Mouse (Mus musculus) regulatory T cell (primary cell): Measurements from ENCODE around the gene Olfr1152.

Experiments
- in situ Hi-C: fragments of 300-600 bp; cut with MboI, MseI; formaldehyde crosslinking; loops from one replicate; pipeline ENCODE4 v1.15.1; 2025; ENCODE audit warnings: high pct_unique_total_duplicates

The Olfr1152 gene

GRCm38 (mm10) chr2:87866192-87866591 is at the start of gene Olfr1152:
Gene Olfr1152 (plus strand): TSS chr2:87866492.
- in situ Hi-C loops, result no loop called here

DNA sequence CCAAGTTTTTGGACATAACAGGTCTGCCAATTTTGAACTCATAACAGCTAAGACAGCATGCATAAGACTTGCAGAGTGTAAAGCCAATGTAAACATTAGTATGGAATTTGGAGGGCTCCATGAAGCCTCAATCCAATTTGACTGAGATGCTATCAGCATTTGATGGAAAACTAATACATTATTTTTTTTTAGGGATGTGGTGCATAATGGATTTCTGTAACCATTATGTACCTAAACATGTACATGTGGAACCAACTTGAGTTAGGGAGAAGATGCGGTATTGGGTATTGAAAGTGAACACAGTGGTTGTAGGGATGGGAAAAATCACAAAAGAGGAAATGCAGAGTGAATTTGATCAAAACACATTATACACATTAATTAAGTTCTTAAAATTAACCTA is 36.1 kb upstream of the Olfr1152 start, which contains the start of gene Olfr1148:
Gene Olfr1148 (plus strand): TSS at position 301 of the 400 bp plus-strand sequence.
- in situ Hi-C loops, result no loop called here

DNA sequence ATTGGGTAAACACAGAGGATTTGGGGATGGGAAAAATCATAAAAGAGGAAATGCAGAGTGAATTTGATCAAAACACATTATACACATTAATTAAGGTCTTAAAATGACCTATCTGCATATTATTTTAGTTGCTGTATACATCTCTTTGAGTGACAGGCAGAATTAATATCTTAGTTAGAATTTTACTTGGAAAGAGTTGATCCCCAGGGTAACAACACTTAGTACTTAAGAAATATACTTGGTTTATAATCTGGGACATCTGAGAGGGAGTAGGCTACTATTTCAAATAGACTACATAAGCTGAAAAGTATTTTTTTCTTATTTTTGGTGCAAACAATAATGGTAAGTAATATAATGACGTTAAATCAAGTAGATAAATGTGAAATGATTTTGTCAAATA is 22.6 kb upstream of the Olfr1152 start, which contains the start of gene Olfr1150-ps1:
Gene Olfr1150-ps1 (plus strand): TSS at position 301 of the 400 bp plus-strand sequence.
- in situ Hi-C loops, result no loop called here

DNA sequence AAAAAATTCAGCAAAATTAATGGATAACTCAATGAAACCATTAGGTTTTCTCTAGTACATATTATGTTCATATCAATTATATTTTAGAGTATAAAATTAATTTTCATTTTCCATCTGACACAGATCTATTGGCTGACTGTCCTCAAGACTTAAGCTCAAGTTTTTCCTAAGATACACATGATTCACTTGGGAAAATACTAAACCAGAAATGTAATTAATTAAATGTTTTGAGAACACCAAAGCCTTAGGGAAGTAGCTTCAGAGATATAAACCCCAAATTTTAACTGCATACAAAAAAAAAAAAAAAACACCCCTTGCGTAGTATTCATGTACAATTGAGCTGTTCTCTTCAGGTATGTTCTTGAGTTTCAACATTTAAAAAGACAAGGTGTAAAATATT is 10.7 kb upstream of the Olfr1152 start, which contains the start of gene Olfr1151:
Gene Olfr1151 (plus strand): TSS at position 301 of the 400 bp plus-strand sequence.
- in situ Hi-C loops, result no loop called here

DNA sequence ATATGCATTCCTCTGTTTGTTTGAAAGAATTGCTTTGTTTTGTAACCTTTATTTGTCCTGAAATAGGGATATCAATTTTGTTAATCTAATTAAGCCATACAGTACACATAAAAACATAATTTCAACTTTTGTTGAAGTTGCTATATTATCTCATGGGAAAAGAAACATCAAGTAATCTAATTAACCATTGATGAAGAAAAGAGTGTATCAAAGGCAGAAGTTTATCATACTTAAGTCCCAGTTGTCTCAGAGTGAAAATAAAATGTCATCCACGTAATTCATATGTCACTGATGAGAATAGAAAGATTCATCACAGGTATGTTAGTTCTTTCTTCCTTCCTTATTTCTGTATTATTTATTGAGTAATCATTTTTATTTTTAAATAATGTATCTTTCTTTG is 28.4 kb downstream of the Olfr1152 start, which contains the start of gene Olfr1153:
Gene Olfr1153 (plus strand): TSS at position 301 of the 400 bp plus-strand sequence.
- in situ Hi-C loops, result no loop called here

- in situ Hi-C loops, result no loop called here
These were observed 38.8 kb downstream of the Olfr1152 start, which contains the start of gene Olfr1154 for GRCm38 (mm10) chr2:87905066-87905465. Gene Olfr1154 (minus strand): TSS chr2:87905166.
